Mouse (Mus musculus): ENCODE data around the gene Ccnl2. TPM values are rescaled to one million over a fixed set of nuclear protein-coding genes. Genes with fewer than 3 reads are reported as not detected.
A peak's percentile ranks its signal among the peaks of the same experiment; 100 is the strongest.

Ccnl2 gene
- polyA plus RNA-seq, 1 experiment from 2014 or later: 103 TPM

- Histone ChIP-seq H3K9ac (ENCODE audit: low read depth, low read length) (no peak overlapping the region), H3K27me3 (ENCODE audit: insufficient read depth, low read length) (no peaks in the 10 kb centered on the region; the same call in 1 of the 2 replicates), H3K4me3 (replicated peaks; ENCODE audit: low read depth, low read length) (no peak overlapping the region), H3K4me1 (replicated peaks; ENCODE audit: insufficient read depth, low read length) (peaks cover 3% of the 10 kb centered on the region), H3K27ac (no peak overlapping the region), H3K9me3 (replicated peaks; ENCODE audit: low read length) (no peaks in the 10 kb centered on the region), H3K36me3 (ENCODE audit: insufficient read depth, low read length) (no peaks in the 10 kb centered on the region), H3K4me2 (ENCODE audit: low read length) (no peak overlapping the region)
- no peak for TF ChIP-seq CTCF (IDR thresholded peaks at IDR 0.05; ENCODE audit: low read depth)
- 83% methylated on average over 4 of the region's 4 CpGs for WGBS
- DNase-seq (ENCODE audit: low spot score) (no peak), ATAC-seq (replicated peaks; ENCODE audit: low FRiP score, low read depth) (no peak)
These were observed 32.8 kb upstream of the Ccnl2 start for GRCm38 (mm10) chr4:155779498-155779897.

- peak; percentile 69 for DNase-seq (ENCODE audit: low spot score)
- 0 out of 2 replicates have a peak, but pooled peaks have one; percentile 12 for ATAC-seq (replicated peaks; ENCODE audit: low FRiP score, low read depth)
- H3K27ac ChIP-seq: peak overlapping the region; percentile 26; the same call in 1 of the 2 replicates
- H3K4me3 ChIP-seq (replicated peaks; ENCODE audit: low read depth, low read length): no peak overlapping the region
- no peak for TF ChIP-seq CTCF (IDR thresholded peaks at IDR 0.05; ENCODE audit: low read depth)
- no peak overlapping the region for H3K4me2 ChIP-seq (ENCODE audit: low read length)
- H3K4me1 ChIP-seq (replicated peaks; ENCODE audit: insufficient read depth, low read length): peaks cover 3% of the 10 kb centered on the region; the same call in 1 of the 2 replicates
- H3K36me3 ChIP-seq (ENCODE audit: insufficient read depth, low read length): no peaks in the 10 kb centered on the region
- H3K27me3 ChIP-seq (ENCODE audit: insufficient read depth, low read length): no peaks in the 10 kb centered on the region; the same call in 1 of the 2 replicates
- WGBS: 13% methylated on average over 6 of the region's 6 CpGs
- H3K9me3 ChIP-seq (replicated peaks; ENCODE audit: low read length): no peaks in the 10 kb centered on the region
- H3K9ac ChIP-seq (ENCODE audit: low read depth, low read length): no peak overlapping the region; the same call in 1 of the 2 replicates
These were observed 31.4 kb upstream of the Ccnl2 start for GRCm38 (mm10) chr4:155780895-155781294.

GRCm38 (mm10) chr4:155783486-155784080 is 28.7 kb upstream of the Ccnl2 start:
- H3K27me3 ChIP-seq (ENCODE audit: insufficient read depth, low read length): no peaks in the 10 kb centered on the region
- H3K4me2 ChIP-seq (ENCODE audit: low read length): peak overlapping the region; percentile 83
- 30% methylated on average over 16 of the region's 16 CpGs for WGBS
- ATAC-seq (replicated peaks; ENCODE audit: low FRiP score, low read depth): no peak
- H3K27ac ChIP-seq: peak overlapping the region; percentile 80; the same call in 1 of the 2 replicates
- peak overlapping the region; percentile 45 for H3K4me3 ChIP-seq (replicated peaks; ENCODE audit: low read depth, low read length)
- DNase-seq (ENCODE audit: low spot score): no peak
- H3K9me3 ChIP-seq (replicated peaks; ENCODE audit: low read length): no peaks in the 10 kb centered on the region
- H3K9ac ChIP-seq (ENCODE audit: low read depth, low read length): peak overlapping the region; percentile 68
- no peaks in the 10 kb centered on the region for H3K36me3 ChIP-seq (ENCODE audit: insufficient read depth, low read length)
- no peak for TF ChIP-seq CTCF (IDR thresholded peaks at IDR 0.05; ENCODE audit: low read depth)
- H3K4me1 ChIP-seq (replicated peaks; ENCODE audit: insufficient read depth, low read length): peaks cover 3% of the 10 kb centered on the region; the same call in 1 of the 2 replicates

GRCm38 (mm10) chr4:155784081-155784701 is 28.1 kb upstream of the Ccnl2 start:
- H3K36me3 ChIP-seq (ENCODE audit: insufficient read depth, low read length): no peaks in the 10 kb centered on the region
- no peaks in the 10 kb centered on the region for H3K27me3 ChIP-seq (ENCODE audit: insufficient read depth, low read length)
- H3K27ac ChIP-seq: peak overlapping the region; percentile 80
- peak; percentile 80 for TF ChIP-seq CTCF (IDR thresholded peaks at IDR 0.05; ENCODE audit: low read depth)
- ATAC-seq (replicated peaks; ENCODE audit: low FRiP score, low read depth) (peak; percentile 89), DNase-seq (ENCODE audit: low spot score) (peak; percentile 92)
- peak overlapping the region; percentile 68 for H3K9ac ChIP-seq (ENCODE audit: low read depth, low read length)
- H3K4me2 ChIP-seq (ENCODE audit: low read length): peak overlapping the region; percentile 83
- peaks cover 3% of the 10 kb centered on the region; the same call in 1 of the 2 replicates for H3K4me1 ChIP-seq (replicated peaks; ENCODE audit: insufficient read depth, low read length)
- no peaks in the 10 kb centered on the region for H3K9me3 ChIP-seq (replicated peaks; ENCODE audit: low read length)
- under 1% methylated on average over 52 of the region's 52 CpGs for WGBS
- H3K4me3 ChIP-seq (replicated peaks; ENCODE audit: low read depth, low read length): peak overlapping the region; percentile 45

GRCm38 (mm10) chr4:155785246-155785645 is 27.0 kb upstream of the Ccnl2 start:
- WGBS: 80% methylated on average over 10 of the region's 10 CpGs
- no peak for TF ChIP-seq CTCF (IDR thresholded peaks at IDR 0.05; ENCODE audit: low read depth)
- Histone ChIP-seq H3K9ac (ENCODE audit: low read depth, low read length) (no peak overlapping the region), H3K4me1 (replicated peaks; ENCODE audit: insufficient read depth, low read length) (peaks cover 3% of the 10 kb centered on the region; the same call in 1 of the 2 replicates), H3K27ac (no peak overlapping the region), H3K36me3 (ENCODE audit: insufficient read depth, low read length) (no peaks in the 10 kb centered on the region), H3K27me3 (ENCODE audit: insufficient read depth, low read length) (no peaks in the 10 kb centered on the region), H3K4me2 (ENCODE audit: low read length) (no peak overlapping the region), H3K9me3 (replicated peaks; ENCODE audit: low read length) (no peaks in the 10 kb centered on the region), H3K4me3 (replicated peaks; ENCODE audit: low read depth, low read length) (no peak overlapping the region)
- no peak for ATAC-seq (replicated peaks; ENCODE audit: low FRiP score, low read depth)
- DNase-seq (ENCODE audit: low spot score): no peak

- Histone ChIP-seq H3K27me3 (ENCODE audit: insufficient read depth, low read length) (no peaks in the 10 kb centered on the region), H3K36me3 (ENCODE audit: insufficient read depth, low read length) (no peaks in the 10 kb centered on the region), H3K4me2 (ENCODE audit: low read length) (peak within 1 kb of the TSS; percentile 83), H3K4me1 (replicated peaks; ENCODE audit: insufficient read depth, low read length) (peaks cover 7% of the 10 kb centered on the region; the same call in 1 of the 2 replicates), H3K27ac (no peak within 1 kb of the TSS), H3K9me3 (replicated peaks; ENCODE audit: low read length) (no peaks in the 10 kb centered on the region), H3K4me3 (replicated peaks; ENCODE audit: low read depth, low read length) (no peak within 1 kb of the TSS), H3K9ac (ENCODE audit: low read depth, low read length) (no peak within 1 kb of the TSS; the same call in 1 of the 2 replicates)
- WGBS: 72% methylated on average over 5 of the region's 5 CpGs
- peak; percentile 28; the same call in 1 of the 2 replicates for TF ChIP-seq CTCF (IDR thresholded peaks at IDR 0.05; ENCODE audit: low read depth)
- ATAC-seq (replicated peaks; ENCODE audit: low FRiP score, low read depth) (no peak), DNase-seq (ENCODE audit: low spot score) (no peak)
These were observed 26.5 kb upstream of the Ccnl2 start, which contains the start of gene Tmem88b for GRCm38 (mm10) chr4:155785819-155786218. TSS of gene Tmem88b (minus strand) at chr4:155785874.
